Mouse (Mus musculus): ENCODE data around the gene Col4a3.

DNA sequence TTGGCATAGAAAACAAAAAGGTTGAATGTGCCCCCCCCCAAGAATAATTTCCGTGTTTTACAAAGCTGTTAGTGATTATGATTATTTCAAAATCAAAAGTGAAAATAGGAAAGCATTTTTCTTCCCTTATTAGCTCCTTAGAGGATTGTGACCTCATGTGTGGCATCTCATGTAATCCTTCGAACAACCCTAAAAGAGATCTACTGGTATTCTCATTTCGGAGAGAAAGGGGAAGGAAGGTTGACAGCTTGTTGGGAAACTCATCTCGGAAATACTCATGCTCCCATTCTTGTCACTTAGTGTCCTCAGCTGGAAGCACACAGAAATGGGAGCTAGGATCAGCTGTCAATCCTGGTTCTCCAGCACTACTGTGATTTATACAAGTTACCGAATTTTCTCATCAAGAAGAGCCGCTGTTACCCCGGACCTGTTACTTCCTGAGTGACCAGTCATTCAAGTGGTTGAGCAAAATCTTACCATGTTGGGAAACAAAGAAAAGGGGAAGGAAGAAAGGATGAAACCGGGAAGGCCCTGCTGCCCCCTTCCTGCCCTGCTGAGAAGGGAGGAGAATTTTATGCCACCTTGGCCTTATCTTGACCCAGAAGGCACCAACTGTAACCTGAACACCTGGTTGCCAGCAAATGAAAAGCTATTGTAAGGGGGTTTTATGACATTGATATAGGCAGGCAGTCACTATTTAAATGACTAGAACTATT, 174.9 kb downstream of the Col4a3 start:
- TF ChIP-seq CTCF (IDR thresholded peaks at IDR 0.05) (no peak), POLR2A (IDR thresholded peaks at IDR 0.05; ENCODE audit: insufficient read depth, low read depth, low read length) (no peak), EP300 (IDR thresholded peaks at IDR 0.05; ENCODE audit: insufficient read depth, low read depth, low read length) (no peak)
